Mouse (Mus musculus) inflammation-experienced regulatory T-cells (primary cell): Measurements from ENCODE around the gene Zfp958. TPM values are rescaled to one million over a fixed set of nuclear protein-coding genes. Genes with fewer than 3 reads are reported as not detected.

Experiments used
- polyA plus RNA-seq, 2 experiments: library from polyadenylated mRNA; unstranded; fragments of 100-300 nt; shearing (Covaris generic); gene quantifications; one replicate each; pipeline ENCODE4 v1.2.1; 2017

Zfp958 gene
- 10 to 100 TPM; 15.9 to 22.2 TPM for polyA plus RNA-seq

GRCm38 (mm10) chr8:4612932-4613853 is at the start of gene Zfp958:
Gene Zfp958, plus strand, starts transcription at chr8:4613167.

Other genes starting within 250 kb of the Zfp958 start
- 10 to 100 TPM; 50.7 to 76.7 TPM for gene Cers4, start 120.1 kb upstream of the Zfp958 start, polyA plus RNA-seq
- gene Shcbp1, start 166.4 kb downstream of the Zfp958 start, polyA plus RNA-seq, result 1 to 10 TPM; 1.0 to 1.8 TPM